Mouse (Mus musculus) erythroblast, embryonic 14.5 days (primary cell): ENCODE measurements around the gene Plin5.

Experiments
- GATA1 ChIP-seq: IDR thresholded peaks from 2 replicates; pipeline ENCODE4 v1.6.1; 2012; ENCODE audit warnings: low read length, inconsistent platforms, mixed read lengths
- TAL1 ChIP-seq: IDR thresholded peaks from 3 replicates; pipeline ENCODE4 v1.6.1; 2012; ENCODE audit warnings: low read length, inconsistent platforms, mixed read lengths

DNA sequence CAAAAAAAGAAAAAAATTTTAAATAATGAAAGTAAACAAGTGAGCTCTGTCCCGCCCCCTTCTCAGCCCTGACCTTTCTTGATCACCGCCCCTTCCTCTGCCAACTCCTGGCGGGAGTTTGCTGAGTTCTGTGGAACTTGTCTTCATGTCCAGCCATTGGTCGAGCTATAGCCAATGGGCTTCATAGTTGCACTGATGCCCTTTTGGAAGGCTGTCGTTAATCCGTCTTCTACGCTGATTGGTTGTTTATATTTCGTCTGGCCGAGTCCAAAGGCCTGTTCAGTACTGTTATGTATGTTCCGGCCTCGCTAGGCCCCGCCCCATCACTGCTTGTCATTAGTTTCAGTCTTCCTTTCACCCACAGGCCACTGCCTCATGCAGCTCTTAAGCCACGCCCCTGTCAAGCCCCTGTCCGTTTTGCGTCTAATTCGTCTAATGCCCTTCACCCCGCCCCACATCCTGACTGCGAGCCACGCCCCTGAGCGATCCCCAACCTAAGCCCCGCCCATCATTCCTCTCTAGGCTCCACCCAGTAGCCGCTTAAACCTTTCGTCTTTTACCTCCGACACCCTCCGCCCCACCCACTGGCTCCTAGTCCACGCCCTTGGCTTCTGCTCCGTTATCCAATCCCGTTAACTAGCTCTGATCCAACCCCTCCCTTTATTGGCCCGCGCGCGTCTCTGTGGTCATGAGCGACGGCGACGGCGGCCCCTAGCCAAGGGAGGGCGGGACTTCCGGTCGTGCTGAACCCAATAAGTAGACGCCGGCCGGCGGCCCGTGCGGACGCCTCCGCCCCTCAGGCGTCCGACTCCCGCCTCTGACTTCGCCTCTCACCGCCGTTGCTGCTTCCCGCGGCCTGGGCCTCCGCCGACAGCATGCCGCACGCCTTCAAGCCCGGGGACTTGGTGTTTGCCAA is 38.3 kb downstream of the Plin5 start, which contains the start of gene Hdgfl2:
- TF ChIP-seq TAL1, result no peak
- TF ChIP-seq GATA1, result no peak
